Mouse (Mus musculus) ES-CJ7 (cell line): ENCODE data around the gene Traf7.

Experiments used
- DNase-seq: peaks from one replicate; pipeline ENCODE4 v3.0.0; 2011; ENCODE audit warnings: low read depth, low spot score

Traf7 gene

GRCm38 (mm10) chr17:24507129-24507664 lies 20.5 kb downstream of the Traf7 start:
- DNase-seq: peak; percentile 50

GRCm38 (mm10) chr17:24506332-24507070 lies 21.2 kb downstream of the Traf7 start:
- DNase-seq: peak; percentile 43

DNA sequence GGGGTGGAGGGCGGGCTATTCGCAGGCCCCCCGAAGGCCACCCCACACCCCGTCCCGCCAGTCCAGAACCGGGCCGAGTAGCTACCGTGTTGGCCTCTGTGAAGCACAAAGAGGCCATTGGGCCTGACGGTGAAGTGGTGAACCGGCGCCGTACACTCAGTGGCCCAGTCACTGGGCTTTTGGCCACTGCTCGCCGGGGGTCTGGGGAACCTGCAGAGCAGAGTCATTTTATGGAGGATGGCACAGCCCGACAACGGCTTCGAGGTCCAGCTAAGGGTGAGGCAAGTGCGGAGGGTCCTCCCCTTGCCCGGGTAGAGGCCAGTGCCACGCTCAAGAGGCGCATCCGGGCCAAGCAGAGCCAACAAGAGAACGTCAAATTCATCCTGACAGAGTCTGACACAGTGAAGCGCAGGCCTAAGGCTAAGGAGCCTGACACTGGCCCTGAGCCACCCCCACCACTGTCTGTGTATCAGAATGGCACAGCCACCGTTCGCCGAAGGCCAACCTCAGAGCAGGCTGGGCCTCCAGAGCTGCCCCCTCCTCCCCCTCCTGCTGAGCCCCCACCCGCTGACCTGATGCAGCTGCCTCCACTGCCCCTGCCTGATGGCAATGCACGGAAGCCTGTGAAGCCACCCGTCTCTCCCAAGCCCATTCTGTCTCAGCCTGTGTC lies 22.3 kb downstream of the Traf7 start:
- DNase-seq: no peak

GRCm38 (mm10) chr17:24504085-24504484 lies 23.7 kb downstream of the Traf7 start:
- no peak for DNase-seq

DNA sequence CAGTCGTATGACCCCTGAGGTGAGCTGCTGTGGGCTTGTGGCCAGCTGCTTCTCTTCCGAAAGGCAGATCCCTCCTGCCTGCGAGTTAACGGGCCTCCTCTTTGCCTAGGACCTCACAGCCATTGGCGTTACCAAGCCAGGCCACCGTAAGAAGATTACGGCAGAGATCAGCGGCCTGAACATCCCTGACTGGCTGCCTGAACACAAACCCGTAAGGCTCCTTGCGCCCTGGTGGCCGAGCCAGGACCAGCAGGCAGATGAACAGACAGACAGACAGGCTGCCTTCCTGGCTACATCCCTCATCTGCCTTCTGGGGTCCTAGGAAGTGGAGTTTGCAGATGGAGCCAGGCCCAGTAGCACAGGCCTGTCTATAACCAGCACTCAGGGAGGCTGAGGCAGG lies 25.5 kb downstream of the Traf7 start:
- DNase-seq: peak; percentile 59

DNA sequence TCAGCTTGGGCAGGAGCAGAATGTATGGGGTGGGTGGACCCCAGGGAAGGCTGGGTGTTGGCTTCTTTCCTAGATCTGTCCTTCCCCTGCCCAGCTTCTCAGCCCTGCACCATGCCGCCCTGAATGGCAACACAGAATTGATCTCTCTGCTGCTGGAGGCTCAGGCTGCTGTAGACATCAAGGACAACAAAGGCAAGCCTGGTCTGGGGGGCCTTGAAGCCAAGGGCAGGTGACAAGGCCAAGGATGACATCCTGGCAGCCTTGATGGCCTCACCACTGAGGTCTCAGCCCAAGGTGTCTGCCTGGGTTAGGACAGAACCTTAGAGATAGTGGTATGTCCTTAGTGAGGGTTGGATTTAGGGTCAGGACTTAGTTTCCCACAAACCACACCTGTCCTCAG lies 31.7 kb downstream of the Traf7 start:
- DNase-seq: no peak

DNA sequence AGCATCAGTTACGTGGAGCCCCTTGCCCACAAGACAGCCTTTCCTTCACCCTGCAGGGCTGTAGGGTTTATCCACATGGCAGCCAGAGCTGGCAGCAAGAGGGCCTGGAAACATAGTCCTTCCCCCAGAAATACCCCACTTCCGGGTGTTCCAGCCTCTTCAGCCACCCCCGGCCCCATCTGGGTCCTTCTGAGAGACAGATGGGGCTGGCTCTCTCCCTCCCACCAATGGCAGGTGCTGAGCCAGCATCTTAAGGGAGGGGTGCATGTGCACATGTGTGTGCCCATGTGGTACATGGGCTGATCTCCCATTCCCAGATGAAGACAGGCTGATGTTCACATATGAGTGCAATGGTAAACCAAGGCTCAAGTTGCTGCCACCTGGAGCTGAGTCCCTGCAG lies 32.3 kb downstream of the Traf7 start:
- no peak for DNase-seq

DNA sequence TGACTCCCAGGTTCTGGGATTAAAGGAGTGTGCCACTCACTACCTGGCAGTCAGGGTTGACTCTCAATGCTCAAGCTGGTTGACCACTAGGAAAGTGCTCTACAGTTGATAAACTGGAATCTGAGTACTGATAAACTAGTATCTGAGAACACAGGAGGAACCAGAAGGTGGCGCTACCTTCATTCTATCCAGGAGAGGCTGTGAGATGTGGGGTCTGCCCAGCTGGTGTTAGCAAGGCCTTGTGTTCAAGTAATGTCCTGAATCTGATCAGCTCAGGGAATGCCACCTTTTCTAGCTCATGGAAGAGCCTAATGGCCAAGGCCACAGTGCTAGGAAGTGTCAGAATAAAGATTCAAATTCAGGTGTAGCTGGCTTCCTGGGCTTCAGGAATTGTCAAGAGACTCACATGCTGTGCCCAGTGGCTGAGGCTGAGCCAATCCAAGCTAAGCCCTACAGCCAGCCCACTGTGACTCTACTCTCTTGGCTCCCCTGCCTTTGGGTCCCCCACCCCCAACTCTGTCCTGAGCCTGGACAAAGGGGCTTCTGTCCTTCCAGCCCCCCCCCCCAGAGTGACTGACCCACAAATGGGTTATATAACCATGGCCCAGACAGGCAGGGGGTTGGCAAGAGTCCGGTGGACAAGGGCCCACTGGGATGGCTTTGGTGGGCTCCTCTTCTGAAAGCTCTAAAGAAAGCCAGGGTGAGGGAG lies 33.0 kb downstream of the Traf7 start:
- peak; percentile 76 for DNase-seq

DNA sequence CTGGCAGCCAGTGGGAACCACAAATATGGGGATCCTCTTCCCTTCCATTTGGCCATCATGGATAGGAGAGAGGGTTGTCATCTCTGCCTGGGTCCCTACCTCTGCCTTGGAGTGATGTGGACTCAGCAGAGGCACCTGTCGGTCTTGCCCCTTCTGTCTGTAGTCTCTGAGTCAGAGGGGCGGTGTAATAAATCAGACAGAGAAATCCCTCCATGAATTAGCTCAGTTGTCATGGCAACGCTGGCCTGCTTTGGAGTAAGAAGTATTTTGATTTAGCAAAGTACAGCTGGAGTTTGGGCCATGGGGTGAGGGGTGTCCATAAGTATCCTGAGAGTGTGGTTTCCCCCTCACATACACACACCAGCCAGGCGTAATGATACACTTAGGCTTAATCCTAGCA lies 37.3 kb downstream of the Traf7 start:
- DNase-seq: no peak

GRCm38 (mm10) chr17:24489265-24490030 lies 38.3 kb downstream of the Traf7 start:
- no peak for DNase-seq

DNA sequence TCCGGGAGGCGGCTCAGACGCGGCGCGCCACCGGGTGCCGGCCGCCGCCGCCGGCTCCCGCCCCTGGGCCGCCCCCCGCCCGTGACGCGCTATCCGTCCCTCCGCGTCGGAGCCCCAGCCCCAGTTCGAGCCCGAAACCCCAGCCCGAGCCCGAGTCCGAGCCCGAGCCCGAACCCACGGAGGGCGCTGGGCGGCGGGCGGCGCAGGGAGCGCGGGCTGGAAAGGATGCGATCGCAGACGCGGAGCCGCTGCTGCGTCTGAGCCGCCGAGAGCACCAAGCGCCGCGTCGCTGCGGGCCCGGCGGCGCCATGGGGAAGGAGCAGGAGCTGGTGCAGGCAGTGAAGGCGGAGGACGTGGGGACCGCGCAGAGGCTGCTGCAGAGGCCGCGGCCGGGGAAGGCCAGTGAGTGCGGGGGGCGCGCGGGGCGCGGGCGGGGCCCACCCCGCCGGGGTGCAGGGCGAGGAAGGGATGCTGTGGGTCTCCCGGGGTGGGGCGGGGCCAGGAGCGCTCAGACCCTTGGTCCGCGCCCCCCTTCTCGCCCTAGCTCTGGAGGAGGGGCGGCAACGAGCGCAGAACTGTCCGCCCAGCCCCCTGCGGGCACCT lies 39.0 kb downstream of the Traf7 start:
- no peak for DNase-seq

- DNase-seq: no peak
These were observed 39.5 kb downstream of the Traf7 start, which contains the start of gene Caskin1 for GRCm38 (mm10) chr17:24488186-24488661. TSS of gene Caskin1 (plus strand) at chr17:24488601.

GRCm38 (mm10) chr17:24485090-24485860 lies 42.5 kb downstream of the Traf7 start:
- peak; percentile 46 for DNase-seq

GRCm38 (mm10) chr17:24483495-24483894 lies 44.2 kb downstream of the Traf7 start:
- DNase-seq: no peak

DNA sequence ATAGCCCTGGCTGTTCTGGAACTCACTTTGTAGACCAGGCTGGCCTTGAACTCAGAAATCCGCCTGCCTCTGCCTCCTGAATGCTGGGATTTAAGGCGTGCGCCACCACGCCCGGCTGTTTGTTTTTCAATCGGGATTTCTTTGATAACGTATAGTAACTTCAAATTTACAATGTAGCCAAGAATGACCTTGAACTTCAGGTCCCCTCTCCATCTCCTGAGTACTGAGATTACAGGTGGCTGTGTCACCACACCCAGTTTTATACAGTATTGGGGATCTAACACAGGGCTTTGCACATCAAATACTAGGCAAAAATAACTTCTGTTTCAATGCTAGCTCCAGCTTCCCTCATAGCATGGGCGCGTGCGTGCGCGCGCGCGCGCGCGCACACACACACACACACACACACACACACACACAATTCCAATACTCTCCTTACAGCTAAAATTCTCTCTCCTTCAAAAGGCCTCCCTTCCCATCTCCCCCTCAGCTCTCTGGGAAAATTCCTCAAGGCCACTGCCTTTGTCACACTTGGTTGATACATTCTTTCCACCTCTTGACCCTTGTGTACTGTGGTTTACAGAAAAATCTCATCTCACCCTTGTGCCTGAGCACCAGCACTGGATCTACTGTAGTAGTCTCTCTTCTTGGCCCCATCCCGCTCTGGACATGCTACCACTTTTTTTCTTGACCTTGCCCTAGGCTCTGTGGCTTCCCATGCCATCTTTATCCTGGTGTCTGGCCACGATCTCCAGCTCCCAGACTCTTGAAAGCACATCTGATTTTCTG lies 46.5 kb downstream of the Traf7 start:
- DNase-seq: peak; percentile 67

- peak; percentile 71 for DNase-seq
These were observed 47.4 kb downstream of the Traf7 start for GRCm38 (mm10) chr17:24480201-24480826.

DNA sequence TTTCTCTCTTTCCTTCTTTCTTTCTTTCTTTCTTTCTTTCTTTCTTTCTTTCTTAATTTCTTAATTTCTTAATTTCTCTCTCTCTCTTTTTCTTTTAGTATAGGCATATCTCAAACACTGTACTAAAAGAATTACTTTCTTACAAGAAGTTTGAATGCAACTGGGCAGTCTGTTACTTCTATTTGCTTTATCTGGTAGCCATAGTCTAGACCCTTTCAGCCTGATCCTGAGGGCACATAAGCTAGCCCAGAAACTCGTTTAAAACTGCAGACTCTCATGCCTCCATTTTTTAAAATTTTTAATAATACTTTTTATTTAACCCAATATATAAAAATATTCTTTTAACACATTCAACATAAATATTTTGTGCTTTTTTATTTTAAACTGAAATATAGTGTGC lies 48.3 kb downstream of the Traf7 start:
- DNase-seq: no peak

DNA sequence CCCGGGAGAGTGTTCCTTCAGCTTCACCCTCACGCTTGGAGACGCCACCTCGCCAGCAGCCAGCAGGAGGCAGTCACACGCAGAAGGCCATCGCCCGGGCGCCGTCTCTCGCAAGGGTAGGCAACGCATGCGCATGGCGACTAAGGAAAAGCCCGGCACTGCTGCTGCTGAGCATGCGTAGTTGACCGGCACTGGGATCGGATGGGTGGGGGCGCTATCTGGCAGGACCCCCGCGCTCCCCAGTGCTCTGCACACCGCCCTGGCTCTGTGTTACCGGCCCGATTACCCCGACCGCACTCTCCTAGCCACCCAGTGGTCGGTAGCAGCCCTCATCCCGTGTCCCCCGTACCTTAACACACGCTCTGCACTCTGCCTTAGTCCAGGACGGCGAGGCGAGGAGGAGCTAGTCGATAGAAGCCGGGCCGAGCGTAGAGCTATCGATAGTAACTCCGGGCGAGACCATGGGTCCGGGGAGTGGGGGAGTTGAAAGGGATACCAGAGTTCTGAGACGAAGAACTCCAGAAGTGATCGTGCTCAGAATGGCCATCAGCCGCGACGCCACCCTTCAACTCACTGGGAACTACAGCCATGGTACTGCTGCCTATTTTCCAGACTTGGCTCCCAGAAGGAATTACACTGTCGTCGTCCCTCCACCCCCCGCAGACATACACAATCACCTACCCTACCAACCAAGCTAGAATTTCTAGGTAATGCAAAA lies 48.9 kb downstream of the Traf7 start, which contains the start of gene Mlst8:
Gene Mlst8, minus strand, starts transcription at position 416 of the 718 bp plus-strand sequence.
- peak; percentile 97 for DNase-seq
